Mouse (Mus musculus) ES-E14 (cell line): ENCODE results near the gene Wars. TPM values are rescaled to one million over a fixed set of nuclear protein-coding genes. Genes with fewer than 3 reads are reported as not detected.
A peak's percentile ranks its signal among the peaks of the same experiment; 100 is the strongest.

Experiments
- DNase-seq: peaks from one replicate; pipeline ENCODE4 v3.0.0-alpha.2; 2013; ENCODE audit warnings: low read depth, low spot score
- H3K27ac ChIP-seq: 2 replicates; pipeline ENCODE4 v1.5.1; 2012; ENCODE audit warnings: low read depth, mild to moderate bottlenecking, low read length, moderate library complexity, mixed read lengths; ENCODE audit not compliant: poor library complexity, insufficient read depth, severe bottlenecking
- H3K36me3 ChIP-seq: 2 replicates; pipeline ENCODE4 v1.6.1; 2012; ENCODE audit warnings: mild to moderate bottlenecking, low read length, moderate library complexity, mixed read lengths; ENCODE audit not compliant: control insufficient read depth, poor library complexity, insufficient read depth, severe bottlenecking
- H3K4me1 ChIP-seq, 2 experiments: fragments of 150-350 bp in 1 of 2; sonication (generic) in 1 of 2; 2 replicates each; pipeline ENCODE4 v1.6.1; 2012; ENCODE audit warnings: low read length in 2 of 2, mild to moderate bottlenecking in 1 of 2, mixed read lengths in 1 of 2; ENCODE audit not compliant: control insufficient read depth in 2 of 2, insufficient read depth in 2 of 2, poor library complexity in 1 of 2
- H3K4me3 ChIP-seq, 2 experiments: fragments of 150-350 bp in 1 of 2; sonication (generic) in 1 of 2; 2 replicates each; pipeline ENCODE4 v1.5.1; 2012; ENCODE audit warnings: low read length in 2 of 2, low read depth in 1 of 2, mild to moderate bottlenecking in 1 of 2, mixed read lengths in 1 of 2; ENCODE audit not compliant: insufficient read depth in 1 of 2, poor library complexity in 1 of 2, severe bottlenecking in 1 of 2
- H3K9ac ChIP-seq: 2 replicates; pipeline ENCODE4 v1.6.1; 2012; ENCODE audit warnings: low read depth, mild to moderate bottlenecking, low read length, mixed read lengths; ENCODE audit not compliant: poor library complexity, insufficient read depth, severe bottlenecking
- H3K9me3 ChIP-seq: fragments of 150-350 bp; sonication (generic); 2 replicates; pipeline ENCODE4 v1.6.1; 2012; ENCODE audit warnings: low read depth, mild to moderate bottlenecking, low read length; ENCODE audit not compliant: control insufficient read depth, insufficient read depth
- CHD2 ChIP-seq: IDR thresholded peaks from 2 replicates; pipeline ENCODE4 v1.6.1; 2014; ENCODE audit warnings: mild to moderate bottlenecking, low read depth, low read length, inconsistent platforms
- HCFC1 ChIP-seq: IDR thresholded peaks from 2 replicates; pipeline ENCODE4 v1.6.1; 2012; ENCODE audit warnings: low read length, inconsistent platforms, borderline replicate concordance; ENCODE audit not compliant: insufficient read depth
- MAFK ChIP-seq: IDR thresholded peaks from 2 replicates; pipeline ENCODE4 v1.6.1; 2014; ENCODE audit warnings: mild to moderate bottlenecking, low read depth, low read length, inconsistent platforms; ENCODE audit not compliant: insufficient read depth
- ZC3H11A ChIP-seq: IDR thresholded peaks from 2 replicates; pipeline ENCODE4 v1.6.1; 2012; ENCODE audit warnings: low read depth, mild to moderate bottlenecking, inconsistent platforms, low read length, borderline replicate concordance
- ZNF384 ChIP-seq: IDR thresholded peaks from 2 replicates; pipeline ENCODE4 v1.6.1; 2012; ENCODE audit warnings: low read depth, low read length, inconsistent platforms
- in situ Hi-C, 2 experiments: fragments of 600-800 bp; cut with MboI; formaldehyde crosslinking; loops; one replicate each; pipeline ENCODE4 v1.15.1; 2025; ENCODE audit warnings: low sequenced_read_pairs in 2 of 2, inconsistent platforms in 1 of 2; ENCODE audit not compliant: unreplicated experiment in 2 of 2
- total RNA-seq: library from RNA; depleted of rRNA; stranded (reverse); fragments of 300-350 nt; gene quantifications from 2 replicates; pipeline ENCODE4 v1.2.3, GENCODE M21; 2012; rRNA removed

The Wars gene
- total RNA-seq, 1 experiment: 85.2 TPM

DNA sequence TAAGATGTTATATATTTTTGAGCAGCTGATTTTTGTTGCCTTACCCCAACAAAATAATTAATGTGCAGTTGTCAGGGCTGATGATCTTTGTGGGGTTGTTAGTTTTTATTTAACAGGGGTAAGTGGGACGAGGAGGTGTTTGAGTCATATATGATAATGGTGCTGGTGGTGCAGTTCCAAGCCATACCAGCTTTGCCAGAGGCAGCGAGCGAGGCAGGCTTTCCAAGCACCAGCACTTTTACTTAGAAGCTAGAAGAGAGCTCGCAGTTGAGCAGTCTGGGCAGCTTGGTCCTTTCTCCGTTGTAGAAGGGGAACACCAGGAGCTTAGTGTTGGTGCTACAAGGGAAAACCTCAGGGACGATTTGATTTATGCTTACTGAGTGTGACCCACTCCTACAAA is 81.5 kb downstream of the Wars start:
- no peak for DNase-seq
- Histone ChIP-seq H3K36me3 (peaks cover 37% of the 10 kb centered on the region), H3K4me1 (0 out of 4 replicates have a peak, but pooled peaks cover 0 to 3% of the 10 kb centered on the region in 2 experiments), H3K4me3 (no peak overlapping the region), H3K9me3 (no peaks in the 10 kb centered on the region), H3K27ac (no peak overlapping the region), H3K9ac (no peak overlapping the region)
- TF ChIP-seq HCFC1 (no peak), ZNF384 (no peak), MAFK (no peak), ZC3H11A (no peak), CHD2 (no peak)
- in situ Hi-C loops: no loop called here

DNA sequence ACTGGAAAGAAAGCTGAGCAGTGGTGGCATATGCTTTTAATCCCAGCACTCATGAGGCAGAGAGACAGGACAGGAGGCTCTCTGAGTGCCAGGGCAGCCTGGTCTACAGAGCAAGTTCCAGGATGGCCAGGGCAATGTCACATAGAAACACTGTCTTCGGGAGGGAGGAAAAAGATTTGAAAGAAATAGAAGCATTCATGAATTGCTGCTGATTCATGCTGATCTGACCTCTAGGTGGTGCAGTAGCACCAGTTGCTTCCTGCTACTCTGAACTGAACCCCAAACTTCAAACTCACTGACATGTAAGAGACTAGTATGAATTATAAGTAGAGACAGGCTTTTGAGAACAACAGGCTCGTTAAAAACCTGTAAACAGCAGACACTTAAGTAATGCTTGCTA is 82.8 kb downstream of the Wars start:
- no peak overlapping the region for H3K4me3 ChIP-seq
- no peak for DNase-seq
- H3K36me3 ChIP-seq: peaks cover 34% of the 10 kb centered on the region
- no peak overlapping the region for H3K9ac ChIP-seq
- in situ Hi-C loops: no loop called here
- TF ChIP-seq MAFK: peak; percentile 73; the same call in 1 of the 2 replicates
- no peak for TF ChIP-seq ZC3H11A
- TF ChIP-seq ZNF384: no peak
- no peak for TF ChIP-seq HCFC1
- TF ChIP-seq CHD2: no peak
- H3K27ac ChIP-seq: no peak overlapping the region
- no peaks in the 10 kb centered on the region for H3K9me3 ChIP-seq
- 0 out of 4 replicates have a peak, but pooled peaks cover 0 to 3% of the 10 kb centered on the region in 2 experiments for H3K4me1 ChIP-seq

DNA sequence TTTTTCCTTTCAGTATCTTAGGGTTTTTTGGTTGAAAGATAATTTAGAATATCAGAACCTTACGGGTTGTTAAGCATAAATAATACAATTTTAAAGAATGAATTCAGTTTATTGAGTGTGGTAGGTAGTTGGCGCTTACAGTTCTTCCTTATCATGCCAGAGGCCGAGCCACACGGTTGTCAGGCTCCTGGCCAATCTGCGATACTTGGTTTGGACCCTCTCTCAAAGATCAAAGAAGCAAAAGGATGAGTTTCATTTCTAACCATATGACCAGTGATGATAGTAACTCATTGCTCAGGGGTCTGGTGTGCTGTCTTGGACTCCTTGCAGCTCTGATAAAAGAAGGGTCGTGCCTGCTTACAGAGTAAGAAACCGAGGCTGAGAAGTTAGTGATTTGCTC is 83.7 kb downstream of the Wars start:
- Histone ChIP-seq H3K9me3 (no peaks in the 10 kb centered on the region), H3K4me1 (0 out of 4 replicates have a peak, but pooled peaks cover 0 to 3% of the 10 kb centered on the region in 2 experiments), H3K36me3 (peaks cover 34% of the 10 kb centered on the region), H3K27ac (no peak overlapping the region), H3K4me3 (no peak overlapping the region), H3K9ac (no peak overlapping the region)
- TF ChIP-seq ZC3H11A (no peak), MAFK (no peak), ZNF384 (no peak), CHD2 (no peak), HCFC1 (no peak)
- no peak for DNase-seq
- in situ Hi-C loops: no loop called here

Other genes with a start within 250 kb of the Wars start
- gene Degs2, start 191.9 kb downstream of the Wars start, total RNA-seq: 0.42 and 0.49 TPM in 2 replicates
- 40.5 and 42.2 TPM in 2 replicates for gene Yy1, start 101.2 kb downstream of the Wars start, total RNA-seq
- gene Slc25a29, start 58.3 kb downstream of the Wars start, total RNA-seq: 2.1 and 3.5 TPM in 2 replicates
- gene Slc25a47, start 58.1 kb downstream of the Wars start, total RNA-seq: 8.1 and 8.6 TPM in 2 replicates
- 14.9 and 16.9 TPM in 2 replicates for gene Wdr25, start 543 bp downstream of the Wars start, total RNA-seq
- 1.3 and 1.9 TPM in 2 replicates for gene Begain, start 174.0 kb upstream of the Wars start, total RNA-seq